In the genomic region with DNA sequence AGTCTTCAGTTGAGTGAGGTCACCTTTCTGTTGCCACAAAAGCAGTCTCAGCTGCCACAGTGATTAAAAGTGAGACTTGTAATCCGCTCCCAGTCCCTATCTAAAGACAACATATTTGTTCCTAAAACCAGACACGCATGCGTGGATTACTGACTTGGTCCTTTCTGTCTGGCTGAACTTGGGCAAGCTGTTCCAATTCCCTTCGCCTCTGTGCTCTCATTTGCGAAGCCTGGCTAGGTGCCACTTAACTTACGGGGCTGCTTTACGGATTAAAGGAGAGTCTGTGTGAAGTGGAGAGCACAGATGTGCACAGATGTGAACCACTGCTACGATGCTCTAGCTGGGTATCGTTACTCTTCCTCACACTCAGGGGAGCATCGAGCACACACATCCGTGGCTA, we compare ENCODE assay signal across 26 mouse cellular contexts.
"Had no signal": no experiment of that assay in that cellular context is flagged by ENCODE, and none has a peak within 500 bp of the region (broad histone marks: within the 10 kb centered on the region; RNA-seq: fewer than 3 reads in every experiment).

No protein-coding gene starts in this region.

- H3K4me2 ChIP-seq: heart, embryonic 12.5 days; hindbrain, embryonic 13.5 days; hindbrain, embryonic 15.5 days; intestine, embryonic 15.5 days; limb, embryonic 13.5 days; limb, embryonic 15.5 days; liver, embryonic 12.5 days had no signal

- H3K27me3 ChIP-seq: heart, embryonic 12.5 days; hindbrain, embryonic 13.5 days; hindbrain, embryonic 15.5 days; intestine, embryonic 15.5 days; limb, embryonic 13.5 days; limb, embryonic 15.5 days; liver, embryonic 12.5 days had no signal

- ATAC-seq: inflammation-experienced regulatory T-cells, adult 6 months; intestine, embryonic 15.5 days; intestine, postnatal 0 days; liver, embryonic 12.5 days had no signal

- DNase-seq: gastrocnemius, adult 2 months; gastrocnemius, postnatal 10 days; gastrocnemius, postnatal 25 days; heart, adult 18-20 months; heart, postnatal 10 days; heart, postnatal 4 days; kidney, adult 18-20 months; kidney, adult 8-10 months; kidney, postnatal 10 days; kidney, postnatal 25 days; kidney, postnatal 4 days; layer of hippocampus, adult 9-11 months; layer of hippocampus, postnatal 36 days; left cerebral cortex, postnatal 4 days had no signal

- H3K27ac ChIP-seq: gastrocnemius, adult 2 months; heart, embryonic 10.5 days; hindbrain, embryonic 10.5 days; hindbrain, embryonic 13.5 days; hindbrain, embryonic 15.5 days; intestine, embryonic 15.5 days; layer of hippocampus, adult 2 months; limb, embryonic 13.5 days; limb, embryonic 15.5 days; liver, embryonic 12.5 days had no signal

- H3K4me1 ChIP-seq: heart, embryonic 10.5 days; heart, embryonic 12.5 days; intestine, embryonic 15.5 days; limb, embryonic 13.5 days; limb, embryonic 15.5 days; liver, embryonic 12.5 days had no signal

- H3K9me3 ChIP-seq: heart, embryonic 10.5 days; hindbrain, embryonic 10.5 days; hindbrain, embryonic 13.5 days; hindbrain, embryonic 15.5 days; intestine, embryonic 15.5 days; limb, embryonic 13.5 days; limb, embryonic 15.5 days had no signal

- H3K4me3 ChIP-seq: gastrocnemius, adult 2 months; heart, embryonic 10.5 days; heart, embryonic 12.5 days; hindbrain, embryonic 10.5 days; hindbrain, embryonic 13.5 days; hindbrain, embryonic 15.5 days; intestine, embryonic 15.5 days; layer of hippocampus, adult 2 months; limb, embryonic 13.5 days; limb, embryonic 15.5 days; liver, embryonic 12.5 days had no signal

- H3K9ac ChIP-seq: heart, embryonic 12.5 days; hindbrain, embryonic 13.5 days; hindbrain, embryonic 15.5 days; intestine, embryonic 15.5 days; limb, embryonic 13.5 days; limb, embryonic 15.5 days; liver, embryonic 12.5 days had no signal

- H3K36me3 ChIP-seq: heart, embryonic 10.5 days; heart, embryonic 12.5 days; hindbrain, embryonic 10.5 days; hindbrain, embryonic 13.5 days; hindbrain, embryonic 15.5 days; intestine, embryonic 15.5 days; limb, embryonic 13.5 days; limb, embryonic 15.5 days; liver, embryonic 12.5 days had no signal
